ENCODE assay signal across 29 mouse cellular contexts in the genomic region with DNA sequence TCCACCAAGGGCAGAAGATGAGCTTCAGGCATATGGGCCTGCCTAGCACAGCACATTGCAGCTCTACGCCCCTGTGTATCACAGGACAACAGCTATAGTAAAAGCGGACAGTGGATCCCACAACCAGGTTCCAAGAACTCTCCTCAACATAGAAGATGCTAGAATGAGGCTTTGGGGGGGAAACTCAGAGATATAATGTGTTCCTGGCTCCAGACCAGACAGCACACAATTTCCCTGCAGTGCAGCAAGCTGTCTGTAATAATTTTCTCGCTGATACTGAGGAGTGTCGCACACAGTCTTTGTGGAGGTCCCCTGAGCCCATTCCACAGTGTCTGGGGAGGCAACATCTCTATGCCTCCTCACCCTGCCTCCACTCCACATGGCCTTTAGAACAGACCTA.
DNase-seq lines count a peak whose midpoint lies in the region; ATAC-seq and TF ChIP-seq lines count a peak whose summit lies in the region.
"Had no signal": no experiment of that assay in that cellular context is flagged by ENCODE, and none has a peak within 500 bp of the region (broad histone marks: within the 10 kb centered on the region; RNA-seq: fewer than 3 reads in every experiment).

No protein-coding gene starts in this region.

- TF ChIP-seq CTCF in cerebellum, adult 2 months (IDR thresholded peaks at IDR 0.05; ENCODE audit: borderline replicate concordance, insufficient read depth, low read depth, low read length), result no peak

- H3K9me3 ChIP-seq in hindbrain, embryonic 15.5 days, result no peaks in the 10 kb centered on the region
- H3K9me3 ChIP-seq in hindbrain, embryonic 12.5 days (replicated peaks), result no peaks in the 10 kb centered on the region
- H3K9me3 ChIP-seq: embryonic facial prominence, embryonic 13.5 days; forebrain, embryonic 10.5 days; forebrain, embryonic 15.5 days; heart, embryonic 13.5 days; limb, embryonic 12.5 days; liver, embryonic 15.5 days; lung, embryonic 15.5 days had no signal

- H3K36me3 ChIP-seq in hindbrain, embryonic 15.5 days, result no peaks in the 10 kb centered on the region
- H3K36me3 ChIP-seq in hindbrain, embryonic 12.5 days, result no peaks in the 10 kb centered on the region
- H3K36me3 ChIP-seq: embryonic facial prominence, embryonic 13.5 days; forebrain, embryonic 10.5 days; forebrain, embryonic 15.5 days; heart, embryonic 13.5 days; limb, embryonic 12.5 days; liver, embryonic 15.5 days; lung, embryonic 15.5 days had no signal

- WGBS in cerebellum, adult 2 months, result 36% methylated on average over 4 of the region's 4 CpGs
- 78% methylated on average over 4 of the region's 4 CpGs for WGBS in hindbrain, embryonic 15.5 days
- WGBS in hindbrain, embryonic 12.5 days, result 85% methylated on average over 4 of the region's 4 CpGs

- ATAC-seq in hindbrain, embryonic 15.5 days (ENCODE audit: low FRiP score, low read depth), result no peak
- no peak for ATAC-seq in hindbrain, embryonic 12.5 days (ENCODE audit: low FRiP score)
- ATAC-seq: forebrain, embryonic 15.5 days; intestine, embryonic 16.5 days; midbrain, embryonic 16.5 days; Patski had no signal

- H3K4me1 ChIP-seq in cerebellum, adult 2 months (ENCODE audit: control insufficient read depth, insufficient read depth, low read length), result peaks cover 42% of the 10 kb centered on the region
- peaks cover 49% of the 10 kb centered on the region for H3K4me1 ChIP-seq in hindbrain, embryonic 15.5 days (replicated peaks)
- peaks cover 35% of the 10 kb centered on the region for H3K4me1 ChIP-seq in hindbrain, embryonic 12.5 days
- H3K4me1 ChIP-seq: liver, embryonic 15.5 days; lung, embryonic 15.5 days had no signal

- peak overlapping the region; percentile 43 for H3K27ac ChIP-seq in cerebellum, adult 2 months (ENCODE audit: insufficient read depth, low read length)
- H3K27ac ChIP-seq in hindbrain, embryonic 15.5 days (replicated peaks), result 0 out of 2 replicates have a peak overlapping the region, but pooled peaks have one; percentile 80
- H3K27ac ChIP-seq in hindbrain, embryonic 12.5 days, result no peak overlapping the region
- H3K27ac ChIP-seq: embryonic facial prominence, embryonic 13.5 days; forebrain, embryonic 10.5 days; heart, adult 2 months; heart, embryonic 13.5 days; limb, embryonic 12.5 days; liver, embryonic 15.5 days; lung, embryonic 15.5 days; stomach, postnatal 0 days had no signal

- H3K4me3 ChIP-seq in cerebellum, adult 2 months (replicated peaks; ENCODE audit: insufficient read depth, low read depth, low read length), result no peak overlapping the region
- no peak overlapping the region for H3K4me3 ChIP-seq in hindbrain, embryonic 15.5 days
- H3K4me3 ChIP-seq in hindbrain, embryonic 12.5 days, result no peak overlapping the region
- H3K4me3 ChIP-seq: embryonic facial prominence, embryonic 13.5 days; forebrain, embryonic 10.5 days; forebrain, embryonic 15.5 days; heart, adult 2 months; heart, embryonic 13.5 days; left cerebral cortex, adult 2 months; limb, embryonic 12.5 days; liver, embryonic 15.5 days; lung, embryonic 15.5 days had no signal

- H3K9ac ChIP-seq in hindbrain, embryonic 15.5 days, result no peak overlapping the region
- H3K9ac ChIP-seq in hindbrain, embryonic 12.5 days, result no peak overlapping the region
- H3K9ac ChIP-seq: embryonic facial prominence, embryonic 13.5 days; forebrain, embryonic 15.5 days; heart, embryonic 13.5 days; limb, embryonic 12.5 days; liver, embryonic 15.5 days; lung, embryonic 15.5 days had no signal

- peak; percentile 59 for DNase-seq in cerebellum, adult 2 months
- DNase-seq in cerebellum, adult 8-10 months, result no peak
- DNase-seq in brain, adult 2 months (ENCODE audit: low read depth, low spot score), result peak; percentile 64
- DNase-seq in cerebellum, postnatal 14 days, result peak; percentile 53 to 64
- no peak for DNase-seq in gastrocnemius, adult 8-10 months (ENCODE audit: low spot score in 2 of 2)
- DNase-seq: adrenal gland, postnatal 10 days; heart, postnatal 14 days; kidney, adult 8-10 months; kidney, postnatal 4 days; lung, postnatal 36 days; right cerebral cortex, postnatal 4 days; thymus, adult 18-20 months; thymus, postnatal 25 days had no signal

- no peaks in the 10 kb centered on the region for H3K27me3 ChIP-seq in cerebellum, adult 2 months (ENCODE audit: control insufficient read depth, insufficient read depth, low read length)
- H3K27me3 ChIP-seq in hindbrain, embryonic 15.5 days, result no peaks in the 10 kb centered on the region
- no peaks in the 10 kb centered on the region for H3K27me3 ChIP-seq in hindbrain, embryonic 12.5 days
- H3K27me3 ChIP-seq: forebrain, embryonic 15.5 days; heart, embryonic 13.5 days; limb, embryonic 12.5 days; liver, embryonic 15.5 days; lung, embryonic 15.5 days had no signal

- H3K4me2 ChIP-seq in hindbrain, embryonic 15.5 days, result no peak overlapping the region
- no peak overlapping the region for H3K4me2 ChIP-seq in hindbrain, embryonic 12.5 days (replicated peaks)
- H3K4me2 ChIP-seq: embryonic facial prominence, embryonic 13.5 days; forebrain, embryonic 15.5 days; heart, embryonic 13.5 days; limb, embryonic 12.5 days; liver, embryonic 15.5 days; lung, embryonic 15.5 days; midbrain, embryonic 11.5 days had no signal

- TF ChIP-seq POLR2A in cerebellum, adult 2 months (IDR thresholded peaks at IDR 0.05; ENCODE audit: borderline replicate concordance, insufficient read depth, low read length), result no peak

Comparison
In these comparisons a context has a peak if more than half of its experiments do, and no peak if none do; other contexts are left out.
1. DNase-seq: peak in cerebellum, adult 2 months (2 of 2), brain, adult 2 months (single experiment) and cerebellum, postnatal 14 days (2 of 2); none in cerebellum, adult 8-10 months (single experiment) and gastrocnemius, adult 8-10 months (0 of 2).